Mouse (Mus musculus) left cerebral cortex, postnatal 4 days (tissue): ENCODE results near the gene March1. TPM values are rescaled to one million over a fixed set of nuclear protein-coding genes. Genes with fewer than 3 reads are reported as not detected.
A peak's percentile ranks its signal among the peaks of the same experiment; 100 is the strongest.
"Not testable (repeated sequence)": the region's sequence is repeated elsewhere in the genome, so short reads cannot be mapped to it uniquely, and the experiment has no call there.

Source experiments
- DNase-seq: peaks from one replicate; pipeline ENCODE4 v3.0.0-alpha.2; 2022
- intact Hi-C: fragments of 180-260 bp; cut with DNase I; formaldehyde crosslinking; loops from one replicate; pipeline ENCODE4 v1.15.1; 2025
- total RNA-seq, 2 experiments: library from RNA; stranded (reverse); gene quantifications; 2 replicates each; pipeline ENCODE4 v1.2.3; 2021

The March1 gene
- total RNA-seq, 2 experiments from 2014 or later, result 87.9 to 88.4 TPM

DNA sequence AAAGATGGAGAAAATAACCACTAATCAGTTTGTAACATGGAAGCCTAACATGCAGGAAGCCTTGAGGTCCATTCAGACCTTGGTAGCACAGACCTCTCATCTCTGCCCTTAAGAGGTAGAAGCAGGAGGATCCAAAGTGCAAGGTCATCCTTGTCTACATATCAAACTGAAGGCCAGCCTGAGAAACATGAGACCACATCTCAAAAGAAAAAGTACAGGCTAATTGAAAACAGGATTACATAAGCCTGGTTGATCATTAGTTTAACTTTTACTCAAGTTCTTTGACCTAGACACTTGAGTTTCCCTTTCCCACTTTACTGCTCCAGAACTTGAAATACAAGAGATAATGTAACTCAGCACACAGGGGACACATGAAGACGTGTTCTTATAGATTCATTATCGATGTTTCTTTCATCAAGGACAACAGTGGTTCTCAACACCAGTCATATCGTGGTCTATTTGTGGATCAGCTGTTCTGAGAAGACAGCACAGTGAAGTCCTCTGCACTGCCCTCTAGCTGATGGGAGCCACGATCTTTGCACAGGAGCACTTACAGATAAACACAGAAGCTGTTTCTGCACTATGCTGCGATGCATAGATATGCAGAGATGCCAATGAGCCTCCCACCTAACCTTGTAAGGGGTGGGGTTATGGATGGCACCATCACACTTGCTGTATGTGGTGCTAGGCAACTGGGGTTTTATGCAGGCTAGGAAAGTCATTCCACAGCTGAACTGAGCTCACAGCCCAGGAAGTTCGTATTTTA is 789.1 kb downstream of the March1 start:
- intact Hi-C loops, result no loop called here
- DNase-seq, result no peak

DNA sequence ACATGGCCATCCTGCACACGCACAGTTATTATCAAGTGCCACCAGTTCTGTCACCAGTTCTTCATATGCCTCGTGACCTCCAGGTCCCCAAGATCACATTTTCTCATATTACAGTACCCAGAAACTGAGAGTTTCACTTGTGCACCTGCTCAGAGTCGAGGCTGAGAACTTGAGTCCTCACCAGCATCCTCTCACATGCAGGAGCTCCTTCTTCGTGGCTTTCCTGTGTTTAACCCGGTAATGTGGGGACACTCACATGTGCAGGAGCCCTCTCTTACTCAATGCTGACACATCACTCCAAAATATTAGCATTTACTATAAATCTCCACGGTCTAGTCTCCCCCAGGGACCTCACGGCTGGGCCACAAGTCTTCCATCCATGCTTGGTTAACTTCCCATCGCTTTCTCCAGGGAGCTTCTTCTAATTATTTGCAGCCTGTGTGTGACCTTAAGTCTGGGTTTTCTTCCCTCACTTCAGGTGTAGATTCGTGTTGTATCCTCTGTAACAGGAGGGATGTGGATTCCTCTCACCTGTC is 792.4 kb downstream of the March1 start:
- no peak for DNase-seq
- intact Hi-C loops, result no loop called here

DNA sequence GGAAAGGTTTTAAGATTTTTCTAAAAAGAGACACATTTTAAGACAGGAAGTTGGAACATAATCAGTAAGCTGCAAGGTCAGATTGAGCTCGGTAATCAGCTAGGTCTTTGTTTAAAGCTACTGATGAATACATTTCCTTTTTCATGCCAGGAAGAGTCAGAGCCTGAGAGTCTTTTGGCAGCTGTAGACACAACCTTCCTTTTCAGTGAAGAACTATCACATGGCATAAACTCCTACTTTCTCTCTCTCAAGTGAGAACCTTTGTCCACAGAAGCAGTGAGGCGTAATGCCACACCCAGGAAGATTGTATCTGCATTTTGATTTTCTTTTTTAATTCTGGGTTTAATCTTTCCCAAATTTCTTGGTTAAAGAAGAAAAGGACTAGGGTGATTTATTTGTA is 795.4 kb downstream of the March1 start:
- intact Hi-C loops, result no loop called here

DNA sequence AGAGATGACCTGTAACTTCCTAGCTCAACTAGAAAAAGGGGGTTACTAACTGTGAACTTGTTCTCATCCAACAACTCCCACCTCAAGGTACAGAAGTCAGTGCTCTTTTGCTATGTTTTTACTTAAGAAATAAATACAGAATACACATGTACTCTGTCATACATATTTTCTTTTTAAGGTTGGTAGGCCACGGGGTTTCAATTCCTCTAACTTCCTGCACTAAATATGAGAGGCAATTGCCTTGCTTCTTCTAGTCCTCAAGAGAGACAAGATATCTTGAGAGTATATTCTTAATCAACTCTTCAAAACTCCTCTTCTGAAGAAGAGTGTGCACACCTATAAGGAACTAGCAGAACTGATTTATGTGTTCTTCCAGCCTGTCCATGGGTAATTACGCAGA is 797.5 kb downstream of the March1 start:
- intact Hi-C loops, result no loop called here
- no peak for DNase-seq

More for the DNA sequence above, 795.4 kb downstream of the March1 start:
- DNase-seq, result no peak

DNA sequence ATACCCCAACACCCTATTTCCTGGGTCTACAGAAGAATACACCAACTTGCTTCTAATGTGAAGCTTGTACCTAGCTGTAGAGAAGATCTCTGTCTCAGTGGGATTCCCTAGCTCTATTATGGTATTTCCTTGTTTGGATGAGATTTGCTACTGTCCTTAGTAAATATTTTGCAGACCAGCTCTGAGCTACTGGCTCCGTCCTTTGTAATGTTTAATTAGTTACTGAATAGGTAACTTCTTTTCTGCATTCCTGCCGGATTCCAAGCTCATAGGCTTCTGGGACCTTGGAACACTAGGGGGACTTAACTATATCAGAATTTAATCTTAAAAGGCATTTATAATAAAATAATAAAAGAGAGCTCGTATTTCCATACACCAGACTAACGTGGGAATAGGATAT is 799.9 kb downstream of the March1 start:
- intact Hi-C loops, DNase-seq: not testable (repeated sequence)

DNA sequence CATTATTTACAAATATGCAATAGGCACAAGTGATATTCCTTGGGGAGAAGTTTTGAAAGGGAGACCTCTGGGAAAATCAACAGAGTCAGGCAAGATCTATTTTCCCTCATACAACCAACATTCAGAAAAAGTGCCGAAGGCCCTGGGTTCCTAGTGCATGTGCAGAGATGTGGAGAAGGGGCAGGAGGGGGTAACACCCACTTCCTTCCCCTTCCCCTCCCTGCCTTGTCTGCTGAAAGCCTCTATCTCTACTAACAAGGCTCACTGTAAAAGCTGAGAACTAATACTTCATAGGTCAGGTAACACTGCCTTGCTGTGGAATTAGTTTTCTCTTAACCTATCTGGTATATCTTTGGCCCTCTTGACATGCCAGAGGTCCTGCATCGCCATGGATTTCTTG is 812.9 kb downstream of the March1 start:
- intact Hi-C loops, result no loop called here
- DNase-seq, result no peak

DNA sequence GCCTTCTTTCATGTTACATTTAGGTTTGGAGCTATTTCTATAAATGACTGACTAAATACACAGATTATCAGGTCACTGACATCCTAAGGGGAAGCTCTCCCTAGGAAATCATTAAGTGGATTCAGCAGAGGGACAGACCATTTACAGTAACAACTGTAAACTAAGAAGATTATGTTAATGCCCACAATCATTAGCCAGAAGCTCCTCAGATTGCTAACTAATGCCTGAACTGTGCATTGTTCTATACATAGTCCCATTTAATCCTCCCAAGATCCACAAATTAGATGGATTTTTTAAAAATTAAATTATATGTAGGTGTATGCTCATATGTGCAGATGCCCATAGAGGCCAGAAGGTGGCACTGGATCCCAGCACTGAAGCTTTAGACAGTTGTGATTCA is 815.9 kb downstream of the March1 start:
- intact Hi-C loops, result no loop called here
- DNase-seq, result no peak

DNA sequence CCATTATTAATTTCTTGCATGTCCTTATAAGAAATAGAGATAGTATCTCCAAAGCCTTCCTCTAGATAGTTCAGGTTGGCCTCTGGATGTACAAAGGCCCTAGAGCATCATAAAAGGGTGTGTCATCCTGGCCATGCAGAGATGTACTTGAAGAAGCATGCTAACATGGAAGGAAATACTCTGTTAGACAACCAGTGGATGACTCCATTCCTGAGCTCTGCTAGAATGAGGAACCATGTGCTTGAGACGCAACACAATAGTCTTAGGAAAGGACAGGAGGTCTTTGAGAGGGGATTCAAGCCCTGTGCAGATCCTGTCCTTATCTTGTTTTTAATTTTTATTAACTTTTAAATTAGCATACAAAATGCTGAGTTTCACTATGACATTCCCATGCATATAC is 819.1 kb downstream of the March1 start:
- DNase-seq, result no peak
- intact Hi-C loops, result no loop called here

DNA sequence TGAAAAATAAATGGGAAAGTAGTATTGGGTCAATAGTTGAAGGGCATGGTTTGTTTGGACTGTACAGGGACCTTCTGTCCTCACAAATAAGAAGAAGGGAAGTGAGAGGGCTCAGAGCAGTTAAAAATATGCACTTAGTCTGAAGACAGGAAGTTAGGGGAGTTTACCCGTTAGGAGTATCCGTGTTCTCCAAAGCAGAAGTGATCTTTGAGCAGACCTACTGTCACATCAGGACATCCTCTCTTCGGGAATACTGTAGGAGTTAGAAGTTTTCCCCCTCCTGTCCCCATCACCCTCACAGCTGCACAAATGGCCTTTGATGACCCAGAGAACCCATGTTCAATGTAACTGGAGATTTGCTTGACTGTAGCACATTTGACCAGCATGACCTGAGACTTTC is 820.2 kb downstream of the March1 start:
- intact Hi-C loops, result no loop called here
- no peak for DNase-seq

DNA sequence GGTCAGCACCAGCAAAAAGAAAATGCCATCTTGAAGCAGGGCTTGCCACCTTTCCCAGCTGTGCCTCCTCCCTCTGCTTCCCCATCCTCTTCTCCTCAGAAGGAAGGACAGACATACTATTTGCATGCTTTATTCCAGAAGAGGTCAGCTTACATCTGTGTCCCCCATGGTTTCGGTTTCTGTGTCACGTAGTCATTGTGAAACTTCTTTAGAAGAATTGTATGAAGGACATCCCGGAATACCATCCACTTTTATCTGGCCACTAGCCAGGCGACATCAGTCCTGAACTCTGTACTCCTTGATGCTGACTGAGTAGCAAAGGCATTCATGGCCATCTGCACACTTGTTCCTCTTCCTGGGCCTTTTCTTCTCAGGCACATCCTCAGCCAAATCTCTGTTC is 820.8 kb downstream of the March1 start:
- intact Hi-C loops, result no loop called here
- DNase-seq, result no peak

DNA sequence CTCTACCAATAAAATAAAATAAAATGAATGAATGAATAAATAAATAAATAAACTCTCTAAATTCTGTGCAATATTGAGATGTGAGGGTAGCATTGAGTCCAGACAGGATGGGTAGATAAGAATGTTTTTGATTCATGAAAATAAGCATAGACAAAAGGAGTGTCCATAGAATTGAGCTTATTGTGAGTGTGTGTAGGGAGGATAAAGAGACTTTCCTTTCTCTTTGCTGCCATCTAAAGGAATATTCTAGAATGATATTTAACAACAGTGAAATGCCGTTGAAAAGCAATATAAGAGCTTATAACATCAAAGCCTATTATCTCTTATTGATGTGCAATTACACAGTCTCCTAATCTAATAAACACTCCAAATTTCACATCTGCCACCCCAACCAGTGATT is 823.4 kb downstream of the March1 start:
- intact Hi-C loops, result loop anchor here (5.0 to 10.0 kb wide), 3 partner anchors 816 to 1304 kb away; no protein-coding TSS in a partner anchor
- DNase-seq, result no peak

DNA sequence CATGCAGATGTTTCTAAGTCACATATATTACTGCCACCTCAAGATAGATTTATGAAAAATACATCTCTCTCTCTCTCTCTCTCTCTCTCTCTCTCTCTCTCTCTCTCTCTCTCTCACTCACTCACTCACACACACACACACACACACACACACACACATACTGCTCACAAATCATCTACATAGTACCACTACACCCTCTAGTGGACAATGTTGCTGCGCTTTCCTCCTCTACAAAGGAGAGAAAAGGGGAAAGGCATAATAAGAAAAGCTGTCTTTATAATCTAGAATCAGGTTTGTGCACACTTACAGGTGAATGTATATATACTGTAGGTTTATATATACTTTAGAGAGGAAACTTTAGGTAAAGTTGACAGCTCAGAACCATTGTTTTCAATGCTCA is 825.1 kb downstream of the March1 start:
- intact Hi-C loops, result loop anchor here (5.0 to 10.0 kb wide), 3 partner anchors 818 to 1305 kb away; no protein-coding TSS in a partner anchor
- peak; percentile 28 for DNase-seq

DNA sequence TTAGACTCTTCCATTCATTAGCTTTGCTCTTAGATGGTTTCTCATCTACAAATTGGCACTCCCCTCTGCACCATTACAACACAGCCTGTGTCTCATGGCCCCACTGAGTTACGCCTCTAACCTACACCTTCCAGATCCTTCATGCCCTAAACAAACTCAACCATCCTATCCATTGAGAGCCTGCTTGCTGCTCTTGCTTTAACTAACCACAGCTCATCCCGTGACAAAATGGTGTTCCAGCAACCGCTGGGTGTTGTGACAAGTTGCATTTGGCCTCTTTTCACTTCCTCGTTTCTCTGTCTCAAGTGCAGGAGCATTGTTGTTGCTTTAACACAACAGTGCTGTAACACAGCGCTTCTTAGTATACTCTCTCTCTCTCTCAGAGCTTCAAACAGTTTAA is 826.4 kb downstream of the March1 start:
- intact Hi-C loops, result loop anchor here (5.0 to 10.0 kb wide), 3 partner anchors 819 to 1307 kb away; no protein-coding TSS in a partner anchor
- no peak for DNase-seq

DNA sequence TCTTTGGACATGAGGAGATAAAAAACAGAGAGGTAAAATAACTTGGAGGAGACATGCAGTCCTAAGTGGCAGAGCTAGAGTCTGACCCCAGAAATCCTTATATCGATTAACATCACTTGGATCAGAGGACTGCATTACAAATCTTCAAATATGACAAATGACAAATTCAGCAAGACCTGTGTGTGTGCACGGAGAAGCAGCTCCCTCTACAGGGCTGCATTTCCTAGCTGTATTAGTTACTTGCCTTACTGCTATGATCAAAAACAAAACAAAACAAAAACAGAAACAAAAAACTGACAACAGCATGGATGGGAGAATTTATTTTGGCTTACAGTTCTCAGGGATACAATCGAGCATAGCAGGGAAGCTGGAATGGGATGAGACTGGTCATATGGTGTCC is 827.7 kb downstream of the March1 start:
- DNase-seq, result no peak
- intact Hi-C loops, result loop anchor here (10.0 kb wide), 1 partner anchor 821 kb away; no protein-coding TSS in a partner anchor

DNA sequence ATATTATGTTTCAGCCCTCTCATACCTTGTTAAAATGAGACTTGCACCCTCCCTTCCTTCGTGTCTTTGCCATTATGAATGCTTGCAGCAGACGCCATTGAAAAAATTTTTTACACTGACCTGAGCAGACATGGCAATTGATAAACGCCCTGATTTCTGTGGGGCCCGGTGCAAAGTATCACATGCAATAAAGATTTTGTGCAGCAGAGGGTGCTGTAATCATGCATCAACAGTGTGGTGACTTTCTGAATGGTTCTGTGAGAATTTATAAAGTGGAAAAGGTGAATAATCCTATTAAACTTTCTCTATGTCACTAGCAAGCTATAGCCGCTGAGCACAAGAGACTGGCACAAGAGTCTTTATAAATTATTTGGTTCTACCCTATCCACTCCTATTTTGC is 833.0 kb downstream of the March1 start:
- intact Hi-C loops, result loop anchor here (5.0 kb wide), 1 partner anchor 957 kb away; no protein-coding TSS in a partner anchor
- peak; percentile 21 for DNase-seq

DNA sequence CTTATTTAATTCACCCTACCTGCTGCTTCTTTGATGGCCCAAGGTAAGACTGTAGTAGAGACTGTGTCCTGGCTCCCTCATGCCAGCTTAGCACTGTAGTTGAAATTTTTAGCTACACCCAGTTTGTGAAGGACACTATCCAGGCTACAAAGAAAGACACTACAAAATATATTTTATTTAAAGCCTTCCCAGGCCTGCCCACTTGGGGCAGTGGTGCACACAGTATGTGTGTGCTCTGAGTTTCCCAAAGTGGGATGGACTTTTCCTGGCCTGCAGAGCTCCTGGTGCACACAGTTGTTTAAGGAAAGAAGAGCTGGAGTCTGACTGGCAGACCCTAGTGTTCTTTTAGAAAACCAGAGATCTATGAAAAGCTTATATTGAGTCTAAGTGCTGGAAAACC is 839.4 kb downstream of the March1 start:
- intact Hi-C loops, result no loop called here
- DNase-seq, result no peak

DNA sequence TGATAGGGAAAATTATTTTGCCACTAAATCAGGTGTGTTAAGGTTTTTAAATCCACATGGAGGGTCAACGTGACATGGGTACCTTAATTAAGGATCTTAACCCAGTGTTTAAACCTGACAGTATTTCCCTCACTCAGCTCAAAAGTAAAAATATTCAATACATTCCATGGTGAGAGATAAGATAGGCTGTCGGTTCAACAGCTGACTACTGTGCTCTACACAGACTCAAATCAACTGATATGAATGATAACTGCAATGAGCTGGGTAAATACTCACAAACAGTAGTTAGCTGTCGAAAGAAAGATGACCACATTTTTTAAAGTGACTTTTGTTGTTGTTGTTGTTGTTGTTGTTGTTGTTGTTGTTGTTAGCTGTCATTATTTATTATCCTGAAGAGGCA is 852.1 kb downstream of the March1 start:
- intact Hi-C loops, result no loop called here
- DNase-seq, result no peak

DNA sequence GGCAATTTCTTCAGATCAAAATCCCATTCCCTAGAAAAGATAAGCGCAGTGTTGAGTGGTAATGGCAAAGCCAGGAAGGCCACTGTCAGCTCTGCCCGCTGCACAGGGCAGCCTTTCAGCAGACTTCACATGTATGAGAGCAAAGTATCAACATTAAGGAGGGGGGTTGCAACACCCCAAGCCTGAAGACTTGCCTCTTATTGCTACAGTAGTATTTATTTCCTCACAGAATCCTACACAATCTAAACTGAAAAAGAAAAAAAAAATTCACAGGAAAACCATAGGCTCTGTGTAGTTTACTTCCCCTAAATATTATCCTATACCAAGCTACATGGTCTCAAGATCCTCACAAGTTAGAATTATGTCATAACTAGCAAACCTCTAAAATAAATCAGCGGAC is 859.2 kb downstream of the March1 start:
- intact Hi-C loops, result no loop called here
- no peak for DNase-seq

DNA sequence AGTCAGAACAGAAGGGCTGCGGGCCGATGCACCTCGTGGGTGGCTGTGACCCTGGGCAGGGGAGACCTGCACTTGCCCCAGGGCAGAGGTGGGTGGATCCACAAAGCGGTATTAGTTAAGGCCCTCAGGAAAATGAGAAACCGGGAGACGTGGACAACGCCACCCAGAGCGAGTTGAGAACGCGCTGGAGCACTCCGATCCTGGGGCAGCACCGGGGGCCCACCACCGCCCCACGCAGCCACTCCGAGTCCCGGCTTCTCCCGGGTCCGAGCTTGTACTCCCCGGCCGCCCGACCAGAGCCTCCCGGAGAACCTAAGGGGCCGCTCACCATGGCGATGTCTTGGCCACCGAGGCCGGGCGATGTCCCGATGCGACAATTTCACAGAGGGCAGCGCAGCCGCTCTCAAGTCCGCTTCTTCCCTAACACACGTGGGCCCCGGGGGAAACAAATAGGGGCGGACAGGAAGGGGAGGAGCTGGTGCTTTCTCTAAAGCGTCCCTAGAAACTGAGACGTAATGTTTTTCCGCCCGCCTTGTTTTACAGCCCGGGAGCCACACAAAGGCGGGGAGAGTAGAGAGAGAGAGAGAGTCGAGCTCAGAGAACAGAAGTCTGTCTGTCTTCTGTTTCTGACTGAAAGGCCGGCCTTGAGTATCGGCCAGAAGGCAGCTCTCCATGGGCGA is 868.5 kb downstream of the March1 start, which contains the start of gene Tma16:
Gene Tma16 (minus strand): TSS at position 447 of the 680 bp plus-strand sequence.
- DNase-seq, result peak; percentile 82
- intact Hi-C loops, result no loop called here

DNA sequence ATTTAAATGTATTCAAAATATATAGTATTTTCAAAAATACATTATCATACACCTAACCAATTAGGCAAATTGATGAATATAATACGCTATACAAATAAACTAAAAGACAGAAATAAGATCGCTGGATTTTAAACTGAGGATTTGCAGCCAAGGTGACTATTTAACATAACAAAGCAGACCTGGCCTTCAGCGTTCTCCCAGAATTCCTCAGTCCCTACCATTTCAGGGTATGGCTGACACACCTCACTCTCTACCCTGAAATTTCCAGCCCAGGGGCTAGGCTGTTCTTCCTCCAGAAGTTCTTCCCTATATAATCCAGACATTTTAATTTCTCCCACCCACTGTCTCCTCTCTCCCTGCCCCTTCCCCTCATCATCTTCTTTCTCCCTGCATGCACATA is 870.9 kb downstream of the March1 start:
- no peak for DNase-seq
- intact Hi-C loops, result no loop called here

DNA sequence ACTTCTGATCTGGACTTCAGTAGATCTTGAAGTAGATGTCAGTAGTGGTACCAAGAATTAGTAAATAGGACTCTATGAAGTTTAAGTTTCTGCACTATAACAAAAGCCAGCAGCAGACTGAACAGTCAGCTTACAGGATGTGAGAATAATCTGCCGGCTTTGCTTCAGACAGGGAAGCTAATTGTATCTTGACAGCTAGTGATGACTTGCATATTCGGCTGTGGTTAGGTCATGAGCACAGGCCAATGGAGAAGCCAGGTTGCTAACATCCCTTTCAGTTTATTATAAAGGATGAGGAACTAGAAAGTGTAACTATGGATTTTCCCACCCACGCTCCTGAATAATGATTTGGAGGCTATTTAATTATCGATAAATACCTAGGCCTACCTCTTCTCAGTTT is 872.9 kb downstream of the March1 start:
- intact Hi-C loops, result no loop called here
- no peak for DNase-seq

DNA sequence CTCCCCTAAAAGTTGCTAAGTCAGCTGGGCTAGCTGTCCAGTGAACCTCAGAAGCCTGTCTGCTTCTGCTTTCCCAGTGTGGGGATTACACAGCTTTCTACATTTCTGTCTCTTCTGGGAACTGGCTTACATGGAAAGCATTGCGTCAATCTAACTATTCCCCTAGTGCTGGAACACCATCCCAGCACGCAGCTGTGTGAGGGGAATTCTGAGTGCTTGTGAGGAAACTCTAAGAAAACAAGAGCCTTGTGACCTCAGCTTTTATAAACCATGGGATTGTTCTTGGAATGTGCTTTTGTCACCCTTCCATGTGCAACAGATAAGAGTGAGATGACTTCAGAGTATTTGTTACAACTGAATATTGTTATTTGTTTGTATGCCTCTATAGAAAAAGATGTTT is 876.8 kb downstream of the March1 start:
- intact Hi-C loops, result no loop called here
- no peak for DNase-seq
